Mouse (Mus musculus): ENCODE data around the gene Zfp940.
"Not testable (repeated sequence)": the region's sequence is repeated elsewhere in the genome, so short reads cannot be mapped to it uniquely, and the experiment has no call there.

The Zfp940 gene

GRCm38 (mm10) chr7:29853219-29853842 is at the start of gene Zfp940:
Gene Zfp940 (minus strand): TSS chr7:29853669.
- DNase-seq (ENCODE audit: low spot score), result peak; percentile 74

- DNase-seq (ENCODE audit: low spot score), result no peak
These were observed 44.9 kb upstream of the Zfp940 start for GRCm38 (mm10) chr7:29898351-29898750.

GRCm38 (mm10) chr7:29892756-29893155 is 39.3 kb upstream of the Zfp940 start:
- no peak for DNase-seq (ENCODE audit: low spot score)

GRCm38 (mm10) chr7:29890501-29890900 is 37.0 kb upstream of the Zfp940 start:
- DNase-seq (ENCODE audit: low spot score), result no peak

GRCm38 (mm10) chr7:29880916-29881315 is 27.4 kb upstream of the Zfp940 start:
- no peak for DNase-seq (ENCODE audit: low spot score)

- DNase-seq (ENCODE audit: low spot score), result no peak
These were observed 26.6 kb upstream of the Zfp940 start for GRCm38 (mm10) chr7:29880056-29880455.

- DNase-seq (ENCODE audit: low spot score), result not testable (repeated sequence)
These were observed 24.1 kb upstream of the Zfp940 start for GRCm38 (mm10) chr7:29877561-29877960.

GRCm38 (mm10) chr7:29874256-29874655 is 20.8 kb upstream of the Zfp940 start:
- no peak for DNase-seq (ENCODE audit: low spot score)

- DNase-seq (ENCODE audit: low spot score), result no peak
These were observed 8.2 kb upstream of the Zfp940 start for GRCm38 (mm10) chr7:29861660-29862059.

GRCm38 (mm10) chr7:29859532-29860517 is 6.4 kb upstream of the Zfp940 start, which contains the start of gene Zfp420:
Gene Zfp420 (plus strand): TSS chr7:29859979.
- peak; percentile 91 for DNase-seq (ENCODE audit: low spot score)

- no peak for DNase-seq (ENCODE audit: low spot score)
These were observed 644 bp downstream of the Zfp940 start for GRCm38 (mm10) chr7:29852831-29853218.

- no peak for DNase-seq (ENCODE audit: low spot score)
These were observed 8.9 kb downstream of the Zfp940 start for GRCm38 (mm10) chr7:29844616-29845015.

GRCm38 (mm10) chr7:29842105-29842504 is 11.4 kb downstream of the Zfp940 start:
- DNase-seq (ENCODE audit: low spot score), result no peak

- DNase-seq (ENCODE audit: low spot score), result no peak
These were observed 14.2 kb downstream of the Zfp940 start for GRCm38 (mm10) chr7:29839256-29839655.

- no peak for DNase-seq (ENCODE audit: low spot score)
These were observed 16.7 kb downstream of the Zfp940 start for GRCm38 (mm10) chr7:29836816-29837215.

GRCm38 (mm10) chr7:29829804-29830203 is 23.7 kb downstream of the Zfp940 start:
- no peak for DNase-seq (ENCODE audit: low spot score)

GRCm38 (mm10) chr7:29828001-29828400 is 25.5 kb downstream of the Zfp940 start:
- DNase-seq (ENCODE audit: low spot score), result no peak

- peak; percentile 75 for DNase-seq (ENCODE audit: low spot score)
These were observed 34.7 kb downstream of the Zfp940 start for GRCm38 (mm10) chr7:29818619-29819254.

GRCm38 (mm10) chr7:29815910-29816429 is 37.5 kb downstream of the Zfp940 start, which contains the start of gene Zfp790:
Gene Zfp790 (plus strand): TSS chr7:29816114.
- DNase-seq (ENCODE audit: low spot score), result peak; percentile 88

- no peak for DNase-seq (ENCODE audit: low spot score)
These were observed 38.2 kb downstream of the Zfp940 start for GRCm38 (mm10) chr7:29815061-29815784.

GRCm38 (mm10) chr7:29814381-29814780 is 39.1 kb downstream of the Zfp940 start:
- no peak for DNase-seq (ENCODE audit: low spot score)

GRCm38 (mm10) chr7:29812244-29812643 is 41.2 kb downstream of the Zfp940 start:
- no peak for DNase-seq (ENCODE audit: low spot score)

All from urinary bladder, postnatal 14 days (tissue).